Mouse (Mus musculus): ENCODE data around the gene Ints6. TPM values are rescaled to one million over a fixed set of nuclear protein-coding genes. Genes with fewer than 3 reads are reported as not detected.

Gene Ints6
- polyA plus RNA-seq, 1 experiment: 15.1 TPM

- Histone ChIP-seq H3K27me3 (ENCODE audit: control insufficient read depth, insufficient read depth, low read length) (no peaks in the 10 kb centered on the region), H3K27ac (ENCODE audit: insufficient read depth, low read length) (no peak overlapping the region), H3K4me1 (ENCODE audit: control insufficient read depth, insufficient read depth, low read length) (no peaks in the 10 kb centered on the region), H3K4me3 (replicated peaks; ENCODE audit: insufficient read depth, low read depth, low read length) (no peak overlapping the region)
- DNase-seq: no peak
- TF ChIP-seq POLR2A (IDR thresholded peaks at IDR 0.05; ENCODE audit: borderline replicate concordance, insufficient read depth, low read length): no peak
- no peak for TF ChIP-seq CTCF (IDR thresholded peaks at IDR 0.05; ENCODE audit: borderline replicate concordance, insufficient read depth, low read depth, low read length)
- WGBS: 84% methylated on average over 5 of the region's 5 CpGs
Measured at GRCm38 (mm10) chr14:62639551-62639950, 121.4 kb downstream of the Ints6 start.

GRCm38 (mm10) chr14:62639111-62639510 is 121.9 kb downstream of the Ints6 start:
- TF ChIP-seq CTCF (IDR thresholded peaks at IDR 0.05; ENCODE audit: borderline replicate concordance, insufficient read depth, low read depth, low read length): no peak
- TF ChIP-seq POLR2A (IDR thresholded peaks at IDR 0.05; ENCODE audit: borderline replicate concordance, insufficient read depth, low read length): no peak
- no peaks in the 10 kb centered on the region for H3K4me1 ChIP-seq (ENCODE audit: control insufficient read depth, insufficient read depth, low read length)
- H3K27me3 ChIP-seq (ENCODE audit: control insufficient read depth, insufficient read depth, low read length): no peaks in the 10 kb centered on the region
- WGBS: 59% methylated on average over 6 of the region's 6 CpGs
- H3K27ac ChIP-seq (ENCODE audit: insufficient read depth, low read length): no peak overlapping the region
- DNase-seq: no peak
- H3K4me3 ChIP-seq (replicated peaks; ENCODE audit: insufficient read depth, low read depth, low read length): no peak overlapping the region

GRCm38 (mm10) chr14:62638345-62638702 is 122.6 kb downstream of the Ints6 start:
- H3K4me3 ChIP-seq (replicated peaks; ENCODE audit: insufficient read depth, low read depth, low read length): no peak overlapping the region
- no peaks in the 10 kb centered on the region for H3K4me1 ChIP-seq (ENCODE audit: control insufficient read depth, insufficient read depth, low read length)
- TF ChIP-seq POLR2A (IDR thresholded peaks at IDR 0.05; ENCODE audit: borderline replicate concordance, insufficient read depth, low read length) (no peak), CTCF (IDR thresholded peaks at IDR 0.05; ENCODE audit: borderline replicate concordance, insufficient read depth, low read depth, low read length) (no peak)
- WGBS: 66% methylated on average over 6 of the region's 6 CpGs
- DNase-seq: no peak
- no peaks in the 10 kb centered on the region for H3K27me3 ChIP-seq (ENCODE audit: control insufficient read depth, insufficient read depth, low read length)
- no peak overlapping the region for H3K27ac ChIP-seq (ENCODE audit: insufficient read depth, low read length)

- Histone ChIP-seq H3K27me3 (ENCODE audit: control insufficient read depth, insufficient read depth, low read length) (no peaks in the 10 kb centered on the region), H3K27ac (ENCODE audit: insufficient read depth, low read length) (no peak overlapping the region), H3K4me3 (replicated peaks; ENCODE audit: insufficient read depth, low read depth, low read length) (no peak overlapping the region), H3K4me1 (ENCODE audit: control insufficient read depth, insufficient read depth, low read length) (no peaks in the 10 kb centered on the region)
- no peak for TF ChIP-seq POLR2A (IDR thresholded peaks at IDR 0.05; ENCODE audit: borderline replicate concordance, insufficient read depth, low read length)
- no peak for TF ChIP-seq CTCF (IDR thresholded peaks at IDR 0.05; ENCODE audit: borderline replicate concordance, insufficient read depth, low read depth, low read length)
- WGBS: 35% methylated on average over 9 of the region's 9 CpGs
- DNase-seq: no peak
Measured at GRCm38 (mm10) chr14:62637436-62638344, 123.3 kb downstream of the Ints6 start.

- WGBS: 62% methylated on average over 5 of the region's 5 CpGs
- TF ChIP-seq POLR2A (IDR thresholded peaks at IDR 0.05; ENCODE audit: borderline replicate concordance, insufficient read depth, low read length) (no peak), CTCF (IDR thresholded peaks at IDR 0.05; ENCODE audit: borderline replicate concordance, insufficient read depth, low read depth, low read length) (no peak)
- Histone ChIP-seq H3K4me1 (ENCODE audit: control insufficient read depth, insufficient read depth, low read length) (no peaks in the 10 kb centered on the region), H3K27me3 (ENCODE audit: control insufficient read depth, insufficient read depth, low read length) (no peaks in the 10 kb centered on the region), H3K27ac (ENCODE audit: insufficient read depth, low read length) (no peak overlapping the region), H3K4me3 (replicated peaks; ENCODE audit: insufficient read depth, low read depth, low read length) (no peak overlapping the region)
- peak; percentile 77 to 89 for DNase-seq
Measured at GRCm38 (mm10) chr14:62627951-62628350, 133.0 kb downstream of the Ints6 start.

Other genes starting within 250 kb of the Ints6 start
- 12.3 and 13.5 TPM in 2 replicates for gene Fam124a, start 205.4 kb downstream of the Ints6 start, polyA plus RNA-seq (2012; rRNA removed)
- 0.14 TPM in 1 of 2 replicates, not detected in the other for gene Gm4131, start 194.2 kb downstream of the Ints6 start, polyA plus RNA-seq (2012; rRNA removed)
- gene Serpine3, start 97.5 kb downstream of the Ints6 start, polyA plus RNA-seq (2012; rRNA removed): not detected in 2 replicates
- 15.1 and 15.8 TPM in 2 replicates for gene Wdfy2, start 76.5 kb upstream of the Ints6 start, polyA plus RNA-seq (2012; rRNA removed)
- not detected in 2 replicates for gene Defb48, start 223.3 kb upstream of the Ints6 start, polyA plus RNA-seq (2012; rRNA removed)
- 1.4 and 2.6 TPM in 2 replicates for gene Defb47, start 236.9 kb upstream of the Ints6 start, polyA plus RNA-seq (2012; rRNA removed)